Mouse (Mus musculus) ovary, postnatal 10 days (tissue): ENCODE data around the gene Wdr25.
A peak's percentile ranks its signal among the peaks of the same experiment; 100 is the strongest.
"Not testable (repeated sequence)": the region's sequence is repeated elsewhere in the genome, so short reads cannot be mapped to it uniquely, and the experiment has no call there.

Source experiments
- DNase-seq: peaks from one replicate; pipeline ENCODE4 v3.0.0; 2022; ENCODE audit warnings: low spot score

Gene Wdr25

GRCm38 (mm10) chr12:108892989-108893714, at the start of gene Wdr25:
Gene Wdr25, plus strand, starts transcription at chr12:108893631.
- no peak for DNase-seq

GRCm38 (mm10) chr12:108848033-108848432, 45.4 kb upstream of the Wdr25 start:
- not testable (repeated sequence) for DNase-seq

- DNase-seq = no peak
Observed at GRCm38 (mm10) chr12:108849488-108850022, 43.9 kb upstream of the Wdr25 start.

GRCm38 (mm10) chr12:108850129-108850528, 43.3 kb upstream of the Wdr25 start:
- DNase-seq = no peak

DNA sequence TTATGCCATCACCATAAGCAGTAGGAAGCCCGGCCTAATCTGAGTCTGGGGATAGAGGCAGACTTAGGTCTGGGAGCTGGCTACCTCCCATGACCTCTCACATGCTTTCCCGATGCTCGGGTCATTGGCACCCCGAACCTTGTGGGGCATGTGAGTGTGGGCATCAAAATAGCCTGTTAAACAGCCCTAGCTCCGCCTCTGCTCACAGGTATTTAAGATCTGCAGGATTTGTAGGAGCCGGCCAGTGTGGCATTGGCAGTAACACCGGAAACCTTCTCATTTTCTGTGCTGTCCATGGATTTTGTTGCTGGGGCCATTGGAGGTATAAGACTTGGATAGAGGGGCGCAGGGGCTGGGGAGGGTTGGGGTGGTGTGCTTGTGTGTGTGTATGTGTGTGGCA, 42.5 kb upstream of the Wdr25 start:
- no peak for DNase-seq

GRCm38 (mm10) chr12:108852822-108853221, 40.6 kb upstream of the Wdr25 start:
- DNase-seq = no peak

DNA sequence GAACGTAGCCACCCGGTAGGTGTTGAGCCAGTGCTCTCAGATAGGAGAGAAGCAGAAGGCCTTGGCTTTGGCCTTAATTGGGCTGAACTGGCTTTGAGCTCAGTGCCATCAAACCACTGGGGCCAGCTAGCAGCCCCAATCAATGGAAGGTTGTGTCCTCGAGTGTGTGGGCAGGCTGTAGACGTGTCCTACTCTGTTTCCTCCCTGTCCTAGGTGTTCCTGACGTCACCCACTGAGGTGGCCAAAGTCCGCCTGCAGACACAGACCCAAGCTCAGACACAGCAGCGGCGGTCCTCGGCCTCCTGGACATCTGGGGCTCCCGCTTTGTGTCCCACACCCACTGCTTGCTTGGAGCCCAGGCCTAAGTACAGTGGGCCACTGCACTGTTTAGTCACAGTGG, 38.4 kb upstream of the Wdr25 start:
- no peak for DNase-seq

DNA sequence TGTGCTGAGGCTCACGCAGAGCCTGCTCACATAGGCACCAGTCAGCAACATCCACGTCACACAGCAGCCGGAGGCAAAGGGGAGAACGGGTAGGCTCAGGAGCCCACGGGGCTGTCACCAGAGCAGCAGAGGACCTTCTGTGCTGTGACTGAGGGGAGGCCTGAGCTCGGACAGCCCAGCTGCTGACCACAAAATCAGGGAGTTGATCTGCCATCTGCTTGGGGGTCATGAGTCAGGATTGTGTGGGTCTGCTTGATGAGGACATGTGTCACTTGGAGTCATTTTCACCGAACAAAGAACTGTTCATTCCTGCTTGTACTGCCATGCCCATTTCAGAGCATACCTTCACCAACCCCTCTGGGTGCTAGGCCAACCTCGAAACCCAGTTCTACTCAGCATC, 37.2 kb upstream of the Wdr25 start:
- DNase-seq = no peak

DNA sequence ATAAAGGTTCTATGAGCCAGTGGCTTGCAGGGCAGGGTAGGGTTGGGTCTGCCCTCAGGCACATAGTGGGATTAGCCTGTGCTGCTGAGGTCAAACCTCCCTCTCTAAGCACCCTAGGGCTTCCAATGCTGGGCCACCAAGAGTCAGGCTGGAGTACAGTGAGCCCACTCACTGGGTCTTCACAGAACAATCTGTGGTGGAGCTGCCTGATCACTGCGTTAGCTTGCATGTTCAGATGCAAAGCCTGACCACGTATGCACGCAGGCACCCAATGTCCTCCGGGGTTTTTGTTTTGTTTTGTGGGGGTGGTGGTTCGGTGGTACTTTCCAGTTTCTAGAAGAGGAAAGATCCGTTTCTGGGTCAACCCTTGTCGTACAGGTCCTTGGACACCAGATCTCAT, 36.3 kb upstream of the Wdr25 start:
- DNase-seq = no peak

DNA sequence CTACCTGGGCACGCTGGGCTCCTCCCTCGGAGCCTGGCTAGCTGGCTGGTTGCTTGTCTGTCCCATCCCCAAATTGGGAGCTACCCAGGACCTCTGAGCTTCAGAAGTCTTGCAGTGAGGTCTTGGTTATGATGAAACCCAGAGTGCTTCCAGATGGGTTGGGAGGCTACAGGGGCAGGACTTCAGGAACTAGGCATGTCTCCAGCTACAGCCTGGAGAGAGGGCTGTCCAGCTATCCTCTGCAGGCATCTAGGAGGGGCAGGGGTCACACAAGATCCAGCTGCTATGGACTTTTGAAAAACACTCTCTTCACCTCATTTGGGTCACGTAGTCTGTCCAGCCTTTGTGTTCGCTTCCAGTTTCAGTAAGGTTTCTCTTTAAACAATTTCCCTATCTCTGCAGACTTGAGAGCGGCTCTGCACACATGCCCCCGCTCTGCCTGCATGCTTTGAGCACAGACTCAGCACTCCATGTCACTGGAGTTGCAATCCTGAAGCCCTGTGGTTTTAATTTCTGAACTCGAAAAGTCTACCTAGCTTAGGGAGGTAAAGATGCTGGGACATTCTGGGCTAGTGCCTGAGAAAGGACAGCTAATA, 35.7 kb upstream of the Wdr25 start:
- DNase-seq = no peak

DNA sequence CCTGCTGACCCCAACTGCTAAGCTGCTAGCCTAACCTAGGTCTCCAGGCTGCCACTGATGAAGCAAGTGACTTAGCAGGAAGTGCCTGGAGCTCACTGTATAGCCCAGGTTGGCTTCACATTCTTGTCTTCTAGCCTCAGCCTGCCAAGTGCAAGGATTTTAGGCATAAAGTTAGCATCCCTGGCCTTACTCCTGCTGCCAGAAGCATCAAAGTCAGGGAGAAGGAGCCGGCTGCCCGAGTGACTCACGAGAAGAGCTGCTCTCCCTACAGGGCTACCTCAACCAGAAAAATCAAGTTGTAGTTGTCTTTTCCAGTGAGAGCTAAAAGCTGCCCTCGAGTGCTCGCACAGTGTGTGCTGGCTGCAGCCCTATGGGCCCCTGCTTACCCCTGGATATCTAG, 34.9 kb upstream of the Wdr25 start:
- DNase-seq = no peak

- no peak for DNase-seq
Observed at GRCm38 (mm10) chr12:108865007-108865494, 28.4 kb upstream of the Wdr25 start.

- DNase-seq = no peak
Observed at GRCm38 (mm10) chr12:108869575-108869974, 23.9 kb upstream of the Wdr25 start.

DNA sequence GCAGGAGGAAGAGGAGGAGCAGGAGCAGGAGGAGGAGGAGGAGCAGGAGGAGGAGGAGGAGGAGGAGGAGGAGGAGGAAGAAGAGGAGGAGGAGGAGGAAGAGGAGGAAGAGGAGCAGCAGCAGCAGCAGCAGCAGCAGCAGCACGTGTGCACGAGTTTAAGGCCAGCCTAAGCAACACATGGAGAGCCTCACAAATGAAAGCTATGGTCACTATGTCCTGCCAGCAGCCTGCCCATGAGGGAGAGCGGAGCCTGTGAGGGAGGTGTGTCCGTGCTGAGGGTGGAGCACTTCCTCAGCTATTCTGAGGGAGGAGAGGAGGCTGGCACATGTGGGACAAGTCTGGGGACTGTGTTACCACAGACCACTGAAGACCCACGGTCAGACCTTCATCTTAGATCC, 20.3 kb upstream of the Wdr25 start:
- no peak for DNase-seq

GRCm38 (mm10) chr12:108879138-108879537, 14.3 kb upstream of the Wdr25 start:
- DNase-seq = no peak

DNA sequence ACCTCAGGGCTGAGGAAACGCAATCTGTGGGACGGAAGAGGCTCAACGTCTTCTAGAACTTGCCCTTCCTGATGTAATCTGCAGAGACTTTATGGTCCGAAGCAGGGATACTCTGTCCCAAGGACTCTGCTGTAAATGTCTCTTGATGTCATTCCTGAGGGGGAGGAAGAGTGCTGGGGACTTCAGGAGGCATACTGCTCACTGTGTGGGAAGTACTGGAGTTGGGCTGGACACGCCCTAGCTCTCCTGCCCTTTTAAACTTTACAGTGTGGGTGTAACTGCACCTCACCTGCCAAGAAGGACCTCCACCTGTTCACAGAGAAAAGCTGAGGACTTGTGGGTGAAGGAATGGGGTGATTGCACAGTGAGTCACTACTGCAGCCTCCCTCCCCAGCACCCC, 12.8 kb upstream of the Wdr25 start:
- DNase-seq = no peak

- DNase-seq = no peak
Observed at GRCm38 (mm10) chr12:108881192-108881591, 12.2 kb upstream of the Wdr25 start.

DNA sequence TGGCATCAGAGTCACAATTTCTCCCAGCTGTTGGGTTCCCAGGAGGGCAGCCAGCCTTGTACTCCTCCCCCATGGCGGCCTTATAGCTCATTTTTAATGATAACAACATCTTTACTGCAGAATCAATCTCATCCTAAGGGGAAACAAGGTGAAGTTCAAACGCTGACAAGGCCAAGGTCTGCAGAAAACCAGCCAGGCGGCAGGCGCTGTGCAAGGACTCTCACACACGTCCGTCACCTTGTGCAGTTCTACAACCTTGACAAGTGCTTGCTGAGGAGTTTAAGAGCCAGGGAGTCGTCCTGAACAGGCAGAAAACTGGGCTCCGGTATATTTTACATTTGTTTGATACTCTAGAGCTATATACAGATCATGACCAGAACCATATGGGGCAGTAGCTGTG, 10.7 kb upstream of the Wdr25 start:
- DNase-seq = no peak

- no peak for DNase-seq
Observed at GRCm38 (mm10) chr12:108885906-108886305, 7.5 kb upstream of the Wdr25 start.

DNA sequence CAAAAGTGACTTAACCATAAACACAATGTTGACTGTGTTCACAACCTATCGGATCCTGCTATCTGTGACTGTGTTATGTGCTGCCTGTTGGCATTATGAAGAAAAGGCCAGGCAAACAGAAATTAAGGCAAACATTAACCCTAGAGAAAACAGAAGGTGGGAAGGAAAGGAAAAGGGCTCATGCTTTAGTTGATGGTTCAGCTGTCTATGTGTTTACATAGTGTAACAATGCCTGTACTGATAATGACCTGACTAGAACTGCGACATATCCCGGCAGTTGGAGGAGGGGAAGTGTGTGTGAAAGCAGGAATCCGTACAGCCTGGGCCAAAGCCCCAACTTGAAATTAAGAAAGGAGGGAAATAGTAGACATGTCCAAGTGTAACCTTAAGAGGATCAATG, 6.4 kb upstream of the Wdr25 start:
- no peak for DNase-seq

DNA sequence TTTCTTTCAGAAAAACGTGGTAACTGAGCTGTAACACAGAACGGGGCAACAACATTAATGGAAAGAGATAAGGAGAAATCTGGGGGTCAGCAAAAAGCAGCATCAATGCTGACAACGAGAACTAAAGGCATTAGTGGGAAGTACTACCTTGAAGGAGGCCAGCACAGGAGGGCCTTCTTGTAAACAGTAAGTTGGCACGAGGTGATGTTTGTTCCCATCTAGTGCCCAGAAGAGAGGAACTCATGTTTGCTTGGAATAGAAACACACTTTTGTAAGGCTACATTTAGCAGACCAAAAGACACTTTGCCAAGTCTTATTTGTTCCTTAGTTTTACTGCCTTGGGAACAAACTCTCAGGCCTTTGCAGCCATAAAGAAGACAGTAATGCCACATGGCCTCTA, 4.8 kb upstream of the Wdr25 start:
- DNase-seq = no peak

DNA sequence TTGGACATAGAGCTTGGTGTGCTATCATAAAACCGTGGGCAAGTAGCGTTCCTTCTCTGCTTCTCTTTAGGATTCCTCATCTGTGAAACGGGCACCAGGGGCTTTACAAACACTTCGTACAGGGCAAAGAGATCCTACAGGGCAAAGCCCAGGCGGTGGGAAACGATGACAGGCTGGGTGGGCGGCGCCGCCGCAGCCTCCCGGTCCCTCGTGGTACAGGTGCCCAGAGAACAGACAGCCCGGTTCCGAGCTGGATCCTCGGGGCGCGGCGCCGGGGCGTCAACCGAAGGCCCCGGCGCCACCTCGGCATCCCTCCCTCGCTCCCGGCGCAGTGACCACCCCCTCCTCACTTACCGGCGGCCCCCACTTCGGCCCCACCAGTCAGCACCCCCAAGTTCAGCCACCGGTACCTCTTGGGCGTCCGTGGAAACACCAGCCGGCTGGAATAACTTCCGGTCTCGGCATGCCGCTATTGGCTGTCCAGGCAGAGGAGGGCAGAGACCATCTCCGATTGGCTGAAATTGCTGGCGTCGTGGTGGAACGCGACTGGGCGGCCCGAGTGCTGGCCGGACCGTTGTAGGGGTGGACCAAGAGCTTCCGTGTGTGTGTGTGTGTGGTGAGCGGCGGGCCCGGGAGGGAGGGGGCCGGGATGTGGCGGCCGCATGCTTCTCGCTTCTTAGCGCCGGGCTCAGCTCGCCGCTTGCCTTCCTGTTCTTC, 442 bp downstream of the Wdr25 start, which contains the start of gene Wars:
Gene Wars (minus strand): TSS at position 460 of the 717 bp plus-strand sequence.
- peak; percentile 83 for DNase-seq

DNA sequence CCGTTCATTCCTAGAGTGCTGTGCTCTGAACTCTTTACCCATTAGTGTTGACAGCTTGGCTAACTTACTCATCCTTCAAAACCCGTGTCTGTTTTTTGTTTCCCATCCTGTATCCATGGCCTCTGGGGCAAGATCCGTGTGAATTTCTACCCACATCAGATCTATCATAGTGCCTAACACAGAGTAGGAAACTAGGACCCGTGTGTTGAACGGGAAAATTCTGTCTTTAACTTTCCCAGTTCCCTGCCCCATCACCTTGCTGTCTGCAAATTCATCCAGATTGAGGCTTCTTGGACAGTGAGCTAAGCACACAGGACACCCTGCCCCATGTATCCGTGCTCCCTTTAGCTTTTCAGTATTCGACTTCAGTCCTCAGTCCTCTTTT, 993 bp downstream of the Wdr25 start:
- no peak for DNase-seq
